Mouse (Mus musculus) erythroblast, embryonic 14.5 days (primary cell): ENCODE measurements around the gene Nf2.

ENCODE experiments used
- GATA1 ChIP-seq: IDR thresholded peaks from 2 replicates; pipeline ENCODE4 v1.6.1; 2012; ENCODE audit warnings: low read length, inconsistent platforms, mixed read lengths
- TAL1 ChIP-seq: IDR thresholded peaks from 3 replicates; pipeline ENCODE4 v1.6.1; 2012; ENCODE audit warnings: low read length, inconsistent platforms, mixed read lengths

DNA sequence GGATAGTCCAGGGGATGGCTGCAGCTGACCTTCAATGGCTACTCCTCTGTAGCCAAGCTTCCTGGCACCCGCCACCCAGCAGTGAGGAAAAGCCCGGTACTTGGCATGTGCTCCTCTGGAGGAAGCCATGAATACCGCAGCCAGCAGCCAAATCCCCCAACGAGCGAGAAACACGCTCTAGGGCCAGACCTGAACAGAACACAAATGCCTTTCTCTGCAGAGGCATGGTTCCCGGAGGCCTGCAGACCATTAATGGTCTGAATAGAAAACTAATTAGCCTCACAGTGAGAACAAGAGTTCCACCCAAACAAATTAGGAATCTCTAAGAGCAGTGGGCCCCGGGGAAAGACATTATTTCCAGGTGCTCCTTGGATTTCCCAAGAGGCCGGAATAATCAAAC is 46.3 kb downstream of the Nf2 start:
- TF ChIP-seq TAL1: no peak
- no peak for TF ChIP-seq GATA1
